Mouse (Mus musculus): ENCODE results near the gene Tnfrsf14. TPM values are rescaled to one million over a fixed set of nuclear protein-coding genes. Genes with fewer than 3 reads are reported as not detected.

The Tnfrsf14 gene
- 15.5 TPM for polyA plus RNA-seq (2017; shearing (Covaris generic))

GRCm38 (mm10) chr4:154928395-154929087 is at the start of gene Tnfrsf14:
Gene Tnfrsf14, minus strand, starts transcription at chr4:154928563.

GRCm38 (mm10) chr4:154963901-154964580 is 35.7 kb upstream of the Tnfrsf14 start, which contains the start of gene Pank4:
Gene Pank4, plus strand, starts transcription at chr4:154964123.

GRCm38 (mm10) chr4:154960690-154961225 is 32.4 kb upstream of the Tnfrsf14 start, which contains the start of gene Hes5:
Gene Hes5, plus strand, starts transcription at chr4:154960923.

DNA sequence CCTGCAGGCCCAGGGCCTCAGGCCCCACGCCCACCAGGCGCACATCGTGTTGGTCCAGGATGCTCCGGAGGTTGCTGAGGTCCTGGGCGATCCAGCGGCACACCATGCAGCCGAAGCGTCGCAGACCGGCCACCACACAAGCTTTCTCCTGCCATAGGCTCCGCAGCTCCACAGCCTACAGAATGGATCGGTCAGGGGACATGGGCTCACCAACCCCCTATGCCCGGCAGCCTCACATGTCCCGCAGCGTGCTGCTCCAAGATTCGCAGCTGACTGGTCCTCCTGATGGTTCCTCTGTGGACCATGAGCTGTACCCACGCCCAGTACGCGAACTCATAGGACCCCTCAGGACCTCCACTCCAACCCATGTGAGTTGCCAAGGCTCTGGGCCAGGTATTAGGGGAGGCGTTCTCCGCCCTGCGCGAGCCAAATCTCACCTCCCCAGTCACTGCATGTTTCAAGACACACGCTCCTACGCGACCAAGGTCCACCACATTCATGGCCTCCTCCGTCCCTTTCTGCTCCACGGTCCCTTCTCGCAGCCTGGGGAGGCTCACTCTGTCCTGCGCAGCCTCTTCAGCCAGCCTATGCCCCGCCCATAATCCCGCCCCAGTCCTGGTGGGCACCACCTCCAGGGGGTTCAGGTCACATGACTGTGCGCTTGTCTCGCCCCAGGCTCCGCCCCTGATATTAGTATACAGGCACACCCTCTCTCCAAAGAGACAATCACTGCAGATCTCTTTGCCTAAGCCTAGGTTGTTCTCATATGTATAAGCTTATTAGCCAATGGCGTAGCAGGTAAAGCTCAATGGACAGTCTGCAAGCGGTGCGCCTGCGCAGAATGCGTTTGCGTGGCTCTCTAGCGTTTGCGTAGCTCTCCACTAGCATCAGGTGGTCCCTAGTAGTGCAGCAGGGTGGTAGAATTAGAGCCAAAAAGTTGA is 29.6 kb downstream of the Tnfrsf14 start, which contains the start of gene Fam213b:
TSS of gene Fam213b (minus strand) at position 630 of the 941 bp plus-strand sequence.

Other genes starting within 250 kb of the Tnfrsf14 start
- not detected for gene Ttc34, start 91.1 kb downstream of the Tnfrsf14 start, polyA plus RNA-seq (2017; shearing (Covaris generic))
- not detected for gene Mmel1, start 59.0 kb downstream of the Tnfrsf14 start, polyA plus RNA-seq (2017; shearing (Covaris generic))
- 7.3 TPM for gene Fam213b, start 29.4 kb downstream of the Tnfrsf14 start, polyA plus RNA-seq (2017; shearing (Covaris generic))
- gene Hes5, start 32.4 kb upstream of the Tnfrsf14 start, polyA plus RNA-seq (2017; shearing (Covaris generic)) = 0.57 TPM
- gene Pank4, start 35.6 kb upstream of the Tnfrsf14 start, polyA plus RNA-seq (2017; shearing (Covaris generic)) = 64.9 TPM
- not detected for gene Plch2, start 128.2 kb upstream of the Tnfrsf14 start, polyA plus RNA-seq (2017; shearing (Covaris generic))
- gene Pex10, start 138.5 kb upstream of the Tnfrsf14 start, polyA plus RNA-seq (2017; shearing (Covaris generic)) = 15.5 TPM
- 163 TPM for gene Rer1, start 157.8 kb upstream of the Tnfrsf14 start, polyA plus RNA-seq (2017; shearing (Covaris generic))
- 2.4 TPM for gene Morn1, start 158.0 kb upstream of the Tnfrsf14 start, polyA plus RNA-seq (2017; shearing (Covaris generic))

Measured in CD4-positive, CD25-positive, alpha-beta regulatory T cell, adult 9 weeks (primary cell).